Mouse (Mus musculus): ENCODE results near the gene Klk1b3. TPM values are rescaled to one million over a fixed set of nuclear protein-coding genes. Genes with fewer than 3 reads are reported as not detected.
A peak's percentile ranks its signal among the peaks of the same experiment; 100 is the strongest.
"Not testable (repeated sequence)": the region's sequence is repeated elsewhere in the genome, so short reads cannot be mapped to it uniquely, and the experiment has no call there.

Gene Klk1b3
- polyA plus RNA-seq (2014; fragmentation: Nextera tagmentation; extraction: Ambion mirVana), result not detected in 2 replicates

- Histone ChIP-seq H3K4me2 (ENCODE audit: low read length) (no peak within 1 kb of the TSS), H3K9ac (ENCODE audit: low read length) (no peak within 1 kb of the TSS), H3K27me3 (replicated peaks; ENCODE audit: control insufficient read depth, insufficient read depth, low read length) (no peaks in the 10 kb centered on the region), H3K9me3 (ENCODE audit: control insufficient read depth, low read length) (no peaks in the 10 kb centered on the region), H3K4me1 (replicated peaks; ENCODE audit: control insufficient read depth, insufficient read depth, low read length) (no peaks in the 10 kb centered on the region), H3K27ac (ENCODE audit: low read depth) (no peak within 1 kb of the TSS), H3K36me3 (ENCODE audit: control insufficient read depth, insufficient read depth, low read length) (no peaks in the 10 kb centered on the region), H3K4me3 (ENCODE audit: low read depth, low read length) (no peak within 1 kb of the TSS)
- no peak for ATAC-seq (replicated peaks; ENCODE audit: low FRiP score, low TSS enrichment, low read depth)
- peak; percentile 27 for DNase-seq (ENCODE audit: low spot score)
- 63% methylated on average over 3 of the region's 3 CpGs for WGBS
Observed at GRCm38 (mm10) chr7:44197891-44198290, at the start of gene Klk1b3. Gene Klk1b3, plus strand, starts transcription at chr7:44198191.

DNA sequence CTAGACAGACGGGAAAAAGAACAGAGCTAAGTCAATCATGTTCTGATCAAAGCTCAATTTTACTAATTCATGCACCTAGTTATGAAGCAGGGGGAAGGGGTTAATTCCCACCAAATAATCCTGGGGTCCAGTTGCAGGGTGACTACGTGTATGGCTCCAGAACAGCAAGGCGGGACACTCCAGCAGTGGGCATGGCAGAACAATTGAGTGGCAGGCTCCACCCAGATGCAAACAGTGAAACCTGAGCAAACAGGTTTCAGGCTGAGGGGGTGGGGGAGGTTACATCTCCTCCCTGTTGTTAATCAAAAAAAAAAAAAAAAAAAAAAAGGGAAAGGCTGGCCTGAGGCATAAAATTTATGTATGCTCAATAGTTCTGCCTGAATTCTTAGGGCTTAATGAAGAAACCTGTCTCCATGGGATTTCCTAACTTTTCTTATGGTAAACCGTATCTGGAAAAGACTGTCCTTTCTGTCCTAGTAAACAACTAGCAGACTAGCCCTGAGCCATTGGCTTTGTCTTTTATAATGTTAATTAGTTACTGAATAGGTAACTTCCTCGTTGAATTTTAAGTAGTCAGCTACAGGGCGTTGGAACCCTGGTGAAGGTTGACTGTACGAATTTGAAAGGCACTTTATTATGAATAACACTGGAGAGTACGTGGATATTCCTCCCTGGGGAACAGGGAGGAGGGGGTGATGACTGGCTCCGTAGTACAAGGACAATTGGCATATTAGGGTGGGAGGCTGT, 18.5 kb upstream of the Klk1b3 start:
- Histone ChIP-seq H3K27me3 (replicated peaks; ENCODE audit: control insufficient read depth, insufficient read depth, low read length) (no peaks in the 10 kb centered on the region), H3K36me3 (ENCODE audit: control insufficient read depth, insufficient read depth, low read length) (no peaks in the 10 kb centered on the region), H3K4me3 (ENCODE audit: low read depth, low read length) (no peak overlapping the region), H3K4me1 (replicated peaks; ENCODE audit: control insufficient read depth, insufficient read depth, low read length) (no peaks in the 10 kb centered on the region), H3K9ac (ENCODE audit: low read length) (no peak overlapping the region), H3K4me2 (ENCODE audit: low read length) (no peak overlapping the region), H3K27ac (ENCODE audit: low read depth) (no peak overlapping the region), H3K9me3 (ENCODE audit: control insufficient read depth, low read length) (no peaks in the 10 kb centered on the region)
- DNase-seq (ENCODE audit: low spot score) (no peak), ATAC-seq (replicated peaks; ENCODE audit: low FRiP score, low TSS enrichment, low read depth) (no peak)
- WGBS, result 64% methylated on average over 9 of the region's 9 CpGs

DNA sequence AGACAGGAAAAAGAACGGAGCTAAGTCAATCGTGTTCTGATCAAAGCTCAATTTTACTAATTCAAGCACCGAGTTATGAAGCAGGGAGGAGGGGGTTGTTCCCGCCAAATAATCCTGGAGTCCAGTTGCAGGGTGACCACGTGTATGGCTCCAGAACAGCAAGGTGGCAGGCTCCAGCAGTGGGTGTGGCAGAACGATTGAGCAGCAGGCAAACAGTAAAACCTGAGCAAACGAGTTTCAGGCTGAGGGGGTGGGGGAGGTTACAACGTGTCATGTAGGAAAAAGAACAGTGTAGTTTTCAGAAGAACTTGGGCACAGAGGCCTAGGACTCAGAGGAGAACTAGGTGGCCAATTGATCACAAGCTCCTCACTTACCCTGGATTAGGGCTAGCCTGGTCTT, 11.5 kb upstream of the Klk1b3 start:
- not testable (repeated sequence) for DNase-seq (ENCODE audit: low spot score); H3K36me3 ChIP-seq (ENCODE audit: control insufficient read depth, insufficient read depth, low read length); ATAC-seq (replicated peaks; ENCODE audit: low FRiP score, low TSS enrichment, low read depth); H3K4me1 ChIP-seq (replicated peaks; ENCODE audit: control insufficient read depth, insufficient read depth, low read length); H3K4me3 ChIP-seq (ENCODE audit: low read depth, low read length); H3K27ac ChIP-seq (ENCODE audit: low read depth); H3K9ac ChIP-seq (ENCODE audit: low read length); H3K4me2 ChIP-seq (ENCODE audit: low read length); H3K27me3 ChIP-seq (replicated peaks; ENCODE audit: control insufficient read depth, insufficient read depth, low read length); H3K9me3 ChIP-seq (ENCODE audit: control insufficient read depth, low read length)
- 52% methylated on average over 8 of the region's 8 CpGs for WGBS

GRCm38 (mm10) chr7:44187936-44188335, 10.1 kb upstream of the Klk1b3 start, which contains the start of gene Klk1b24:
Gene Klk1b24, plus strand, starts transcription at chr7:44188236.
- not testable (repeated sequence) for H3K4me2 ChIP-seq (ENCODE audit: low read length); H3K4me1 ChIP-seq (replicated peaks; ENCODE audit: control insufficient read depth, insufficient read depth, low read length); H3K9ac ChIP-seq (ENCODE audit: low read length); H3K4me3 ChIP-seq (ENCODE audit: low read depth, low read length); H3K27me3 ChIP-seq (replicated peaks; ENCODE audit: control insufficient read depth, insufficient read depth, low read length); H3K27ac ChIP-seq (ENCODE audit: low read depth); H3K36me3 ChIP-seq (ENCODE audit: control insufficient read depth, insufficient read depth, low read length); ATAC-seq (replicated peaks; ENCODE audit: low FRiP score, low TSS enrichment, low read depth); DNase-seq (ENCODE audit: low spot score); H3K9me3 ChIP-seq (ENCODE audit: control insufficient read depth, low read length)

GRCm38 (mm10) chr7:44193466-44193865, 4.5 kb upstream of the Klk1b3 start:
- DNase-seq (ENCODE audit: low spot score); ATAC-seq (replicated peaks; ENCODE audit: low FRiP score, low TSS enrichment, low read depth): not testable (repeated sequence)
- 86% methylated on average over 1 of the region's 1 CpGs for WGBS

DNA sequence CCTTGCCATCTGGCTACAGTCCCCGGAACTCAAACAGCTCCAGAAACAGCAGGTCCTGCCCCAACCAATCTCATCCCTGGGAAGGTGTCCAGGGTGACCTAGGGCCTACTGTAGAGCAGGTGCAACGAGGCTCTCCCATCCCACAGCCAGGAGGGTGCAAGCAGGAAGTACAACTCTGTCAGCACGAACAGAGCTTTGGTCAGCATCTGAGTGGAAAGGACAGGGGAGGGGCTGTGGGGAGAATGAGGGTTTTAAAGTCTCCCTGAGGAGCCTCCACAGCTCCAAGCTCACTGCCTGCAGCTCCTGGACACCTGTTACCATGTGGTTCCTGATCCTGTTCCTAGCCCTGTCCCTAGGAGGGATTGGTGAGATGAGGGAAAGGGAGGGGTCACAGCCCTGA, 9.1 kb downstream of the Klk1b3 start, which contains the start of gene Klk1b4:
Gene Klk1b4, plus strand, starts transcription at position 301 of the 400 bp plus-strand sequence.
- not testable (repeated sequence) for H3K4me3 ChIP-seq (ENCODE audit: low read depth, low read length); DNase-seq (ENCODE audit: low spot score); H3K4me1 ChIP-seq (replicated peaks; ENCODE audit: control insufficient read depth, insufficient read depth, low read length); H3K27me3 ChIP-seq (replicated peaks; ENCODE audit: control insufficient read depth, insufficient read depth, low read length); ATAC-seq (replicated peaks; ENCODE audit: low FRiP score, low TSS enrichment, low read depth); H3K27ac ChIP-seq (ENCODE audit: low read depth); H3K9ac ChIP-seq (ENCODE audit: low read length); H3K36me3 ChIP-seq (ENCODE audit: control insufficient read depth, insufficient read depth, low read length); H3K4me2 ChIP-seq (ENCODE audit: low read length); H3K9me3 ChIP-seq (ENCODE audit: control insufficient read depth, low read length)
- WGBS, result 42% methylated on average over 3 of the region's 3 CpGs

More at GRCm38 (mm10) chr7:44193466-44193865, 4.5 kb upstream of the Klk1b3 start:
- H3K27me3 ChIP-seq (replicated peaks; ENCODE audit: control insufficient read depth, insufficient read depth, low read length); H3K27ac ChIP-seq (ENCODE audit: low read depth); H3K4me2 ChIP-seq (ENCODE audit: low read length); H3K4me3 ChIP-seq (ENCODE audit: low read depth, low read length); H3K9ac ChIP-seq (ENCODE audit: low read length); H3K9me3 ChIP-seq (ENCODE audit: control insufficient read depth, low read length); H3K4me1 ChIP-seq (replicated peaks; ENCODE audit: control insufficient read depth, insufficient read depth, low read length); H3K36me3 ChIP-seq (ENCODE audit: control insufficient read depth, insufficient read depth, low read length): not testable (repeated sequence)

GRCm38 (mm10) chr7:44208307-44208706, 10.3 kb downstream of the Klk1b3 start:
- Histone ChIP-seq H3K36me3 (ENCODE audit: control insufficient read depth, insufficient read depth, low read length) (no peaks in the 10 kb centered on the region), H3K9me3 (ENCODE audit: control insufficient read depth, low read length) (no peaks in the 10 kb centered on the region), H3K9ac (ENCODE audit: low read length) (no peak overlapping the region), H3K4me1 (replicated peaks; ENCODE audit: control insufficient read depth, insufficient read depth, low read length) (no peaks in the 10 kb centered on the region), H3K4me3 (ENCODE audit: low read depth, low read length) (no peak overlapping the region), H3K4me2 (ENCODE audit: low read length) (no peak overlapping the region), H3K27ac (ENCODE audit: low read depth) (no peak overlapping the region), H3K27me3 (replicated peaks; ENCODE audit: control insufficient read depth, insufficient read depth, low read length) (no peaks in the 10 kb centered on the region)
- no peak for DNase-seq (ENCODE audit: low spot score)
- 76% methylated on average over 3 of the region's 3 CpGs for WGBS
- no peak for ATAC-seq (replicated peaks; ENCODE audit: low FRiP score, low TSS enrichment, low read depth)

- Histone ChIP-seq H3K27me3 (replicated peaks; ENCODE audit: control insufficient read depth, insufficient read depth, low read length) (no peaks in the 10 kb centered on the region), H3K9ac (ENCODE audit: low read length) (no peak within 1 kb of the TSS), H3K4me3 (ENCODE audit: low read depth, low read length) (no peak within 1 kb of the TSS), H3K4me1 (replicated peaks; ENCODE audit: control insufficient read depth, insufficient read depth, low read length) (no peaks in the 10 kb centered on the region), H3K9me3 (ENCODE audit: control insufficient read depth, low read length) (no peaks in the 10 kb centered on the region), H3K36me3 (ENCODE audit: control insufficient read depth, insufficient read depth, low read length) (no peaks in the 10 kb centered on the region), H3K27ac (ENCODE audit: low read depth) (no peak within 1 kb of the TSS), H3K4me2 (ENCODE audit: low read length) (no peak within 1 kb of the TSS)
- WGBS, result 86% methylated on average over 1 of the region's 1 CpGs
- ATAC-seq (replicated peaks; ENCODE audit: low FRiP score, low TSS enrichment, low read depth), result no peak
- DNase-seq (ENCODE audit: low spot score), result no peak
Observed at GRCm38 (mm10) chr7:44215645-44216044, 17.7 kb downstream of the Klk1b3 start, which contains the start of gene Klk1b5. Gene Klk1b5, plus strand, starts transcription at chr7:44215945.

GRCm38 (mm10) chr7:44221601-44222000, 23.6 kb downstream of the Klk1b3 start:
- not testable (repeated sequence) for ATAC-seq (replicated peaks; ENCODE audit: low FRiP score, low TSS enrichment, low read depth)
- WGBS, result 74% methylated on average over 8 of the region's 10 CpGs

More at GRCm38 (mm10) chr7:44221601-44222000, 23.6 kb downstream of the Klk1b3 start:
- DNase-seq (ENCODE audit: low spot score); H3K27me3 ChIP-seq (replicated peaks; ENCODE audit: control insufficient read depth, insufficient read depth, low read length); H3K9me3 ChIP-seq (ENCODE audit: control insufficient read depth, low read length); H3K4me1 ChIP-seq (replicated peaks; ENCODE audit: control insufficient read depth, insufficient read depth, low read length); H3K9ac ChIP-seq (ENCODE audit: low read length); H3K27ac ChIP-seq (ENCODE audit: low read depth); H3K4me2 ChIP-seq (ENCODE audit: low read length); H3K36me3 ChIP-seq (ENCODE audit: control insufficient read depth, insufficient read depth, low read length); H3K4me3 ChIP-seq (ENCODE audit: low read depth, low read length): not testable (repeated sequence)
